Mouse (Mus musculus) liver, postnatal 0 days (tissue): ENCODE measurements around the gene Map3k9. TPM values are rescaled to one million over a fixed set of nuclear protein-coding genes. Genes with fewer than 3 reads are reported as not detected.

Source experiments
- ATAC-seq: fragments of 200-750 bp; cut with Nextera tagmentation; 2 replicates; pipeline ENCODE4 v1.8.0; 2017; ENCODE audit warnings: mild to moderate bottlenecking, moderate library complexity
- DNase-seq: peaks from one replicate; pipeline ENCODE4 v3.0.0-alpha.2; 2016
- H3K27ac ChIP-seq: fragments of 300-500 bp; sonication (generic); 2 replicates; pipeline ENCODE4 v1.5.1; 2014; ENCODE audit warnings: antibody characterized with exemption, moderate library complexity, mild to moderate bottlenecking, low read depth
- H3K27me3 ChIP-seq: fragments of 300-500 bp; sonication (generic); 2 replicates; pipeline ENCODE4 v1.6.1; 2014; ENCODE audit warnings: low read length, control low read depth, mixed read lengths; ENCODE audit not compliant: insufficient read depth
- H3K36me3 ChIP-seq: fragments of 300-500 bp; sonication (generic); replicated peaks from 2 replicates; pipeline ENCODE4 v1.6.1; 2014; ENCODE audit warnings: mild to moderate bottlenecking, control low read depth, low read length, moderate library complexity, mixed read lengths; ENCODE audit not compliant: insufficient read depth
- H3K4me1 ChIP-seq: fragments of 300-500 bp; sonication (generic); 2 replicates; pipeline ENCODE4 v1.6.1; 2014; ENCODE audit warnings: antibody characterized with exemption, mild to moderate bottlenecking, control low read depth; ENCODE audit not compliant: insufficient read depth
- H3K4me2 ChIP-seq: fragments of 300-500 bp; sonication (generic); 2 replicates; pipeline ENCODE4 v1.6.1; 2014; ENCODE audit warnings: low read depth, mild to moderate bottlenecking, low read length, moderate library complexity, mixed read lengths
- H3K4me3 ChIP-seq: fragments of 300-500 bp; sonication (generic); 2 replicates; pipeline ENCODE4 v1.5.1; 2014; ENCODE audit warnings: low read depth, low read length
- H3K9ac ChIP-seq: fragments of 300-500 bp; sonication (generic); replicated peaks from 2 replicates; pipeline ENCODE4 v1.6.1; 2014; ENCODE audit warnings: mild to moderate bottlenecking, moderate library complexity
- H3K9me3 ChIP-seq: fragments of 300-500 bp; sonication (generic); 2 replicates; pipeline ENCODE4 v1.6.1; 2016; ENCODE audit warnings: mild to moderate bottlenecking, control low read depth, low read length, mixed read lengths
- CTCF ChIP-seq: sonication (generic); IDR thresholded peaks from 2 replicates; pipeline ENCODE4 v1.5.1; 2016; ENCODE audit warnings: antibody characterized with exemption, low read depth
- EP300 ChIP-seq: IDR thresholded peaks from 2 replicates; pipeline ENCODE4 v1.6.1; 2016; ENCODE audit warnings: antibody characterized with exemption, low read depth, mild to moderate bottlenecking
- WGBS: fragments of 180-500 bp; shearing (Covaris S2); extraction: QIAGEN DNeasy Blood & Tissue Kit; methylation state at CpG from one replicate; pipeline ENCODE4 v1.1.7; 2014; ENCODE audit not compliant: insufficient replicate concordance; 5-methylcytosine and 5-hydroxymethylcytosine counted together
- polyA plus RNA-seq: library from polyadenylated mRNA; unstranded; fragments of >200 nt; fragmentation: Nextera tagmentation; extraction: Ambion mirVana; gene quantifications from 2 replicates; pipeline ENCODE4 v1.2.1, GENCODE M21; 2015

The Map3k9 gene
- polyA plus RNA-seq, 1 experiment from 2014 or later = 0.27 TPM

- Histone ChIP-seq H3K36me3 (no peaks in the 10 kb centered on the region), H3K4me2 (no peak overlapping the region), H3K27ac (no peak overlapping the region), H3K9ac (no peak overlapping the region), H3K27me3 (no peaks in the 10 kb centered on the region), H3K9me3 (no peaks in the 10 kb centered on the region), H3K4me1 (no peaks in the 10 kb centered on the region), H3K4me3 (no peak overlapping the region)
- no peak for DNase-seq
- no peak for ATAC-seq
- WGBS = 85% methylated on average over 15 of the region's 15 CpGs
- TF ChIP-seq CTCF (no peak), EP300 (no peak)
These were observed 90.9 kb downstream of the Map3k9 start for GRCm38 (mm10) chr12:81690111-81690510.

- no peak for TF ChIP-seq CTCF
- no peak for TF ChIP-seq EP300
- H3K27ac ChIP-seq = no peak overlapping the region
- H3K36me3 ChIP-seq = no peaks in the 10 kb centered on the region
- WGBS = 42% methylated on average over 4 of the region's 4 CpGs
- ATAC-seq (no peak), DNase-seq (no peak)
- no peaks in the 10 kb centered on the region for H3K27me3 ChIP-seq
- H3K9me3 ChIP-seq = no peaks in the 10 kb centered on the region
- no peaks in the 10 kb centered on the region for H3K4me1 ChIP-seq
- H3K4me3 ChIP-seq = no peak overlapping the region
- no peak overlapping the region for H3K4me2 ChIP-seq
- no peak overlapping the region for H3K9ac ChIP-seq
These were observed 91.4 kb downstream of the Map3k9 start for GRCm38 (mm10) chr12:81689505-81690056.

GRCm38 (mm10) chr12:81688537-81688936, 92.4 kb downstream of the Map3k9 start:
- H3K9ac ChIP-seq = no peak overlapping the region
- H3K4me3 ChIP-seq = no peak overlapping the region
- no peaks in the 10 kb centered on the region for H3K27me3 ChIP-seq
- no peak overlapping the region for H3K27ac ChIP-seq
- no peaks in the 10 kb centered on the region for H3K9me3 ChIP-seq
- no peaks in the 10 kb centered on the region for H3K4me1 ChIP-seq
- ATAC-seq = no peak
- WGBS = 58% methylated on average over 4 of the region's 4 CpGs
- H3K36me3 ChIP-seq = no peaks in the 10 kb centered on the region
- H3K4me2 ChIP-seq = no peak overlapping the region
- DNase-seq = no peak
- TF ChIP-seq CTCF = no peak

DNA sequence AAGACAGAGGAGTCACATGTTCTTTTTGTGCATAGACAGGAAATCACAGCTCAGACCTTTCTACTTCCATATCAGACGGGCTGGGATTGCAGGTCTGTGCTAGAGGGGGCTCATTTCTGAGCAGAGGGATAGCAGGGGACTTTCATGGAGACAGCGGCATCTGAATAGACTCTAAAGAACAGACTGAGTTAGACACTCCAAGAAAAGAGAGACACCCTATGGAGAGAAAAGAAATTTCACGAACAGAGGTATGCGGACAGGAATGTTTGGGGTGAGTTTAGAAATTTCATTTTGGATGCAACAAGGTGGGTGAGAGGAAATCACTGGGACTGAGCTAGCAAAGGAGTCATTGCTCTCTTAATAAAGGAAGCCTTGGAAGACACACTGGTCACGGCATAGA, 93.1 kb downstream of the Map3k9 start:
- Histone ChIP-seq H3K9ac (no peak overlapping the region), H3K4me2 (no peak overlapping the region), H3K9me3 (no peaks in the 10 kb centered on the region), H3K27me3 (no peaks in the 10 kb centered on the region), H3K27ac (no peak overlapping the region), H3K36me3 (no peaks in the 10 kb centered on the region), H3K4me3 (no peak overlapping the region), H3K4me1 (no peaks in the 10 kb centered on the region)
- WGBS = 76% methylated on average over 5 of the region's 5 CpGs
- ATAC-seq (no peak), DNase-seq (no peak)
- TF ChIP-seq CTCF = no peak
- no peak for TF ChIP-seq EP300

DNA sequence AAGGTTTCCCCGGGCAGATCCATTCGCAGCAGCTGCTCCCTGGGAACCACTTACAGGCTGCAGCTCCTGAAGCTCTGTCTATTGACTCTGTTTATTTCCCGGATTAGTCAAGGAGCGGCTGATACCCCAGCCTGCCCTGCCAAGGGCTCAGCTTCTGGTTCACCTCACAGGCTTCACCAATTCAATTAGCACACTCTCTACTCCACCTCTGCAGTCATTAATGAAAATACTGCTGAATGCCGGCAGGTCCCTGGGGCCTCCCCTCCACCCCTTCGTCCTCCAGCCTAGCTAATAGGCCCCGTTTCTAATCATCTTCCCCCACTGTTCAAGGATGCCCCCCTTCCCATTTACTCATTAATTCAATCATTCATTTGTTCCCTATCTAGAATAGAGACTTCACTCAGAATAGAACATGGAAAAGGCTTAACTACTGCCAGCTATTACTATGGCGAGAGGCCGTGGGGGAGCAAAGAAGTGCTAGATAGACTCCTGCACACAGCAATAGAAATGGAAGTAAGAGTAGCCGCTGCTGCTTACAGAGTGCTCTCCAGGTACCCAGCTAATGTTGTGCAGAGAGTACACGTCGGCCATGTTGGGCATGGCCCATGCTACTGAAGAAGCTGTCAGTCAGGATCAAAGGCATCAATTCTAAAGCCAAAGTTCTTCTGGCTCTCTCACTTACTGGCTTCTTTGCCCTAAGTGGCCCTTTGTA, 94.4 kb downstream of the Map3k9 start:
- 60% methylated on average over 12 of the region's 12 CpGs for WGBS
- Histone ChIP-seq H3K9me3 (no peaks in the 10 kb centered on the region), H3K27me3 (no peaks in the 10 kb centered on the region), H3K9ac (no peak overlapping the region), H3K4me2 (no peak overlapping the region), H3K4me1 (no peaks in the 10 kb centered on the region), H3K27ac (no peak overlapping the region), H3K4me3 (no peak overlapping the region), H3K36me3 (no peaks in the 10 kb centered on the region)
- ATAC-seq (no peak), DNase-seq (no peak)
- no peak for TF ChIP-seq CTCF

- H3K27ac ChIP-seq = no peak overlapping the region
- H3K9ac ChIP-seq = no peak overlapping the region
- H3K27me3 ChIP-seq = no peaks in the 10 kb centered on the region
- TF ChIP-seq EP300 (no peak), CTCF (no peak)
- H3K9me3 ChIP-seq = no peaks in the 10 kb centered on the region
- H3K4me2 ChIP-seq = no peak overlapping the region
- H3K36me3 ChIP-seq = no peaks in the 10 kb centered on the region
- H3K4me3 ChIP-seq = no peak overlapping the region
- ATAC-seq = no peak
- no peaks in the 10 kb centered on the region for H3K4me1 ChIP-seq
- DNase-seq = no peak
- WGBS = 51% methylated on average over 3 of the region's 3 CpGs
These were observed 95.0 kb downstream of the Map3k9 start for GRCm38 (mm10) chr12:81685981-81686380.

DNA sequence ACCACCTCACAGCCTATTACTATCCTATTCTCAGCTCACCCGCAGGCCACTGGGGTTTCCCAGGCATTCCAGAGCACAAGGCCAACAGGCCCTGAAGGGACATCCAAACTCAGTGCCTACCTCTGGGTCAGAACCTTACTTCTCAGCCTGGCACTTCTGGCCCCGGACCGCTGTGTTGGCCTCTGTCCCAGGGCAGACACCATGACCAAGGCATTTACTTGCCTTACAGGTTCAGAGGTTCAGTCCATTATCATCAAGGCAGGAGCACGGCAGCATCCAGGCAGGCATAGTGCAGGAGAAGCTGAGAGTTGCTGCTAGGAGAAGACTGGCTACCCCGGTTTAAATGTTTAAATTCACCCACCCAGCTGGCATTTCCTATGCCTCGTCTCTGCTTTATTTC, 96.9 kb downstream of the Map3k9 start:
- Histone ChIP-seq H3K36me3 (no peaks in the 10 kb centered on the region), H3K9ac (no peak overlapping the region), H3K9me3 (no peaks in the 10 kb centered on the region), H3K27ac (no peak overlapping the region), H3K4me2 (no peak overlapping the region), H3K27me3 (no peaks in the 10 kb centered on the region), H3K4me3 (no peak overlapping the region), H3K4me1 (no peaks in the 10 kb centered on the region)
- TF ChIP-seq EP300 = no peak
- TF ChIP-seq CTCF = no peak
- ATAC-seq (no peak), DNase-seq (no peak)
- 79% methylated on average over 6 of the region's 6 CpGs for WGBS
